ENCODE assay signal across 25 mouse cellular contexts in genomic region chr17:57188510-57189192, GRCm38 (mm10). TPM values are rescaled to one million over a fixed set of nuclear protein-coding genes. Genes with fewer than 3 reads are reported as not detected.
DNase-seq lines count a peak whose midpoint lies in the region; ATAC-seq lines count a peak whose summit lies in the region.
"Had no signal": no experiment of that assay in that cellular context is flagged by ENCODE, and none has a peak within 500 bp of the region (broad histone marks: within the 10 kb centered on the region; RNA-seq: fewer than 3 reads in every experiment).

No protein-coding gene starts in this region.

- WGBS in heart, embryonic 12.5 days: 63% methylated on average over 12 of the region's 12 CpGs
- 22% methylated on average over 12 of the region's 12 CpGs for WGBS in liver, embryonic 12.5 days (ENCODE audit: insufficient replicate concordance)
- 88% methylated on average over 12 of the region's 12 CpGs for WGBS in forebrain, embryonic 11.5 days

- H3K4me3 ChIP-seq in heart, embryonic 12.5 days: no peak overlapping the region
- no peak overlapping the region for H3K4me3 ChIP-seq in liver, embryonic 12.5 days
- H3K4me3 ChIP-seq in forebrain, embryonic 11.5 days (ENCODE audit: low read depth, low read length): no peak overlapping the region
- H3K4me3 ChIP-seq: left cerebral cortex, adult 2 months; limb, embryonic 10.5 days; midbrain, embryonic 15.5 days had no signal

- ATAC-seq in heart, embryonic 12.5 days (ENCODE audit: insufficient number of reproducible peaks, low FRiP score): no peak
- peak; percentile 75 for ATAC-seq in activated CD4-positive, CD25-positive, alpha-beta regulatory T cell, adult 4 months
- peak; percentile 48; the same call in 1 of the 2 replicates for ATAC-seq in liver, embryonic 12.5 days
- ATAC-seq in megakaryocyte-erythroid progenitor cell, adult 5-6 weeks (replicated peaks; ENCODE audit: low FRiP score, low TSS enrichment, poor library complexity, severe bottlenecking): 0 out of 2 replicates have a peak, but pooled peaks have one; percentile 24
- ATAC-seq in erythroblast, adult 5-6 weeks (replicated peaks; ENCODE audit: low FRiP score, poor library complexity, severe bottlenecking): no peak
- no peak for ATAC-seq in forebrain, embryonic 11.5 days (replicated peaks; ENCODE audit: low FRiP score)
- ATAC-seq: intestine, postnatal 0 days; midbrain, embryonic 15.5 days had no signal

- H3K4me1 ChIP-seq in heart, embryonic 12.5 days (replicated peaks): no peaks in the 10 kb centered on the region
- peaks cover 20% of the 10 kb centered on the region for H3K4me1 ChIP-seq in liver, embryonic 12.5 days
- H3K4me1 ChIP-seq in forebrain, embryonic 11.5 days (replicated peaks; ENCODE audit: control insufficient read depth, insufficient read depth, low read length): no peaks in the 10 kb centered on the region
- H3K4me1 ChIP-seq: limb, embryonic 10.5 days; midbrain, embryonic 15.5 days had no signal

- H3K9me3 ChIP-seq in heart, embryonic 12.5 days (replicated peaks): no peaks in the 10 kb centered on the region
- no peaks in the 10 kb centered on the region for H3K9me3 ChIP-seq in liver, embryonic 12.5 days (replicated peaks)
- no peaks in the 10 kb centered on the region for H3K9me3 ChIP-seq in forebrain, embryonic 11.5 days (ENCODE audit: control insufficient read depth, low read length)
- H3K9me3 ChIP-seq: limb, embryonic 10.5 days; midbrain, embryonic 15.5 days had no signal

- no peaks in the 10 kb centered on the region for H3K36me3 ChIP-seq in heart, embryonic 12.5 days
- no peaks in the 10 kb centered on the region for H3K36me3 ChIP-seq in liver, embryonic 12.5 days
- H3K36me3 ChIP-seq in forebrain, embryonic 11.5 days (ENCODE audit: control insufficient read depth, insufficient read depth, low read length): no peaks in the 10 kb centered on the region
- H3K36me3 ChIP-seq: limb, embryonic 10.5 days; midbrain, embryonic 15.5 days had no signal

- H3K27me3 ChIP-seq in heart, embryonic 12.5 days (replicated peaks): no peaks in the 10 kb centered on the region
- H3K27me3 ChIP-seq in liver, embryonic 12.5 days (replicated peaks): no peaks in the 10 kb centered on the region
- H3K27me3 ChIP-seq in forebrain, embryonic 11.5 days (ENCODE audit: control insufficient read depth, insufficient read depth, low read length): no peaks in the 10 kb centered on the region
- H3K27me3 ChIP-seq: midbrain, embryonic 15.5 days had no signal

- DNase-seq in heart, adult 11 months: peak; percentile 71
- no peak for DNase-seq in right cerebral cortex, adult 18-20 months
- no peak for DNase-seq in forebrain, embryonic 11.5 days (ENCODE audit: low spot score)
- DNase-seq: cerebellum, adult 11 months; cerebellum, postnatal 25 days; heart, postnatal 10 days; lung, adult 18-20 months; thymus, postnatal 36 days had no signal

- H3K27ac ChIP-seq in heart, embryonic 12.5 days (ENCODE audit: poor library complexity, severe bottlenecking): no peak overlapping the region
- 0 out of 2 replicates have a peak overlapping the region, but pooled peaks have one; percentile 1 for H3K27ac ChIP-seq in liver, embryonic 12.5 days
- no peak overlapping the region for H3K27ac ChIP-seq in forebrain, embryonic 11.5 days (ENCODE audit: low read depth, low read length)
- H3K27ac ChIP-seq: hindbrain, embryonic 14.5 days; kidney, postnatal 0 days; left cerebral cortex, adult 2 months; limb, embryonic 10.5 days; midbrain, embryonic 15.5 days; stomach, postnatal 0 days had no signal

- no peak overlapping the region for H3K9ac ChIP-seq in heart, embryonic 12.5 days
- H3K9ac ChIP-seq in liver, embryonic 12.5 days: no peak overlapping the region
- no peak overlapping the region for H3K9ac ChIP-seq in forebrain, embryonic 11.5 days (ENCODE audit: low read length)
- H3K9ac ChIP-seq: hindbrain, embryonic 14.5 days; midbrain, embryonic 15.5 days had no signal

- no peak overlapping the region for H3K4me2 ChIP-seq in heart, embryonic 12.5 days
- H3K4me2 ChIP-seq in liver, embryonic 12.5 days: 0 out of 2 replicates have a peak overlapping the region, but pooled peaks have one; percentile 30
- no peak overlapping the region for H3K4me2 ChIP-seq in forebrain, embryonic 11.5 days (ENCODE audit: low read depth, low read length, severe bottlenecking)
- H3K4me2 ChIP-seq: hindbrain, embryonic 14.5 days; midbrain, embryonic 15.5 days had no signal

RNA-seq across cellular contexts. Expression of gene Tnfsf14, which starts 5.3 kb away (rescaled TPM):
- polyA plus RNA-seq in heart, embryonic 12.5 days (2016; fragmentation: Nextera tagmentation; extraction: Ambion mirVana): 0.11 and 0.46 TPM in 2 replicates
- polyA plus RNA-seq in activated CD4-positive, CD25-positive, alpha-beta regulatory T cell, adult 4 months (2017; shearing (Covaris generic)): 10 to 100 TPM in 1 of 2 experiments, 1 to 10 TPM in 1; 7.9 to 12.8 TPM
- 1.6 and 1.7 TPM in 2 replicates for polyA plus RNA-seq in liver, embryonic 12.5 days (2016; fragmentation: Nextera tagmentation; extraction: Ambion mirVana)
- total RNA-seq in megakaryocyte-erythroid progenitor cell, adult 5-6 weeks (2014; fragmentation: Nextera tagmentation): 1.0 and 1.2 TPM in 2 replicates
- 0.99 and 1.6 TPM in 2 replicates for total RNA-seq in megakaryocyte-erythroid progenitor cell, adult 5-6 weeks (2017)
- total RNA-seq in erythroblast, adult 5-6 weeks (2015; ENCODE audit: low replicate concordance): 1.5 TPM in 1 of 2 replicates, not detected in the other
- total RNA-seq in erythroblast, adult 5-6 weeks (2017; ENCODE audit: low replicate concordance): 1.5 and 2.0 TPM in 2 replicates
- polyA plus RNA-seq in forebrain, embryonic 11.5 days (2014; fragmentation: Nextera tagmentation; extraction: Ambion mirVana): 0.13 and 0.19 TPM in 2 replicates
- total RNA-seq: gastrocnemius, adult 8-10 months; heart, postnatal 10 days; layer of hippocampus, adult 8-10 months; left cerebral cortex, adult 2 months had no signal
- polyA plus RNA-seq: midbrain, embryonic 15.5 days; stomach, postnatal 0 days had no signal

RNA-seq across cellular contexts. Expression of gene Cd70, which starts 39.1 kb away (rescaled TPM):
- polyA plus RNA-seq in heart, embryonic 12.5 days (2016; fragmentation: Nextera tagmentation; extraction: Ambion mirVana): not detected in 2 replicates
- 1 to 10 TPM; 1.1 to 2.1 TPM for polyA plus RNA-seq in activated CD4-positive, CD25-positive, alpha-beta regulatory T cell, adult 4 months (2017; shearing (Covaris generic))
- not detected in 2 replicates for polyA plus RNA-seq in liver, embryonic 12.5 days (2016; fragmentation: Nextera tagmentation; extraction: Ambion mirVana)
- not detected in 2 replicates for total RNA-seq in megakaryocyte-erythroid progenitor cell, adult 5-6 weeks (2014; fragmentation: Nextera tagmentation)
- total RNA-seq in megakaryocyte-erythroid progenitor cell, adult 5-6 weeks (2017): not detected in 2 replicates
- total RNA-seq in erythroblast, adult 5-6 weeks (2015; ENCODE audit: low replicate concordance): not detected in 2 replicates
- not detected in 2 replicates for total RNA-seq in erythroblast, adult 5-6 weeks (2017; ENCODE audit: low replicate concordance)
- not detected in 2 replicates for polyA plus RNA-seq in forebrain, embryonic 11.5 days (2014; fragmentation: Nextera tagmentation; extraction: Ambion mirVana)
- total RNA-seq: adrenal gland, adult 18-20 months; gastrocnemius, adult 8-10 months; heart, adult 8-10 months; heart, postnatal 10 days had no signal
- polyA plus RNA-seq: embryonic facial prominence, embryonic 11.5 days; intestine, postnatal 0 days; kidney, postnatal 0 days; limb, embryonic 10.5 days had no signal

RNA-seq across cellular contexts. Expression of gene C3, which starts 39.3 kb away (rescaled TPM):
- polyA plus RNA-seq in heart, embryonic 12.5 days (2016; fragmentation: Nextera tagmentation; extraction: Ambion mirVana): 0.87 and 2.6 TPM in 2 replicates
- polyA plus RNA-seq in activated CD4-positive, CD25-positive, alpha-beta regulatory T cell, adult 4 months (2017; shearing (Covaris generic)): under 1 TPM in 1 of 2 experiments, not detected in 1; 0.41 TPM
- polyA plus RNA-seq in liver, embryonic 12.5 days (2016; fragmentation: Nextera tagmentation; extraction: Ambion mirVana): 95.1 and 100 TPM in 2 replicates
- total RNA-seq in megakaryocyte-erythroid progenitor cell, adult 5-6 weeks (2014; fragmentation: Nextera tagmentation): 8.9 TPM in 1 of 2 replicates, not detected in the other
- 1.7 and 7.1 TPM in 2 replicates for total RNA-seq in megakaryocyte-erythroid progenitor cell, adult 5-6 weeks (2017)
- 214 and 227 TPM in 2 replicates for total RNA-seq in erythroblast, adult 5-6 weeks (2015; ENCODE audit: low replicate concordance)
- 74.9 and 158 TPM in 2 replicates for total RNA-seq in erythroblast, adult 5-6 weeks (2017; ENCODE audit: low replicate concordance)
- polyA plus RNA-seq in forebrain, embryonic 11.5 days (2014; fragmentation: Nextera tagmentation; extraction: Ambion mirVana): not detected in 2 replicates

RNA-seq across cellular contexts. Expression of gene Gpr108, which starts 59.6 kb away (rescaled TPM):
- polyA plus RNA-seq in heart, embryonic 12.5 days (2016; fragmentation: Nextera tagmentation; extraction: Ambion mirVana): 24.9 and 27.4 TPM in 2 replicates
- polyA plus RNA-seq in activated CD4-positive, CD25-positive, alpha-beta regulatory T cell, adult 4 months (2017; shearing (Covaris generic)): 10 to 100 TPM; 46.4 to 55.8 TPM
- 18.2 and 18.4 TPM in 2 replicates for polyA plus RNA-seq in liver, embryonic 12.5 days (2016; fragmentation: Nextera tagmentation; extraction: Ambion mirVana)
- total RNA-seq in megakaryocyte-erythroid progenitor cell, adult 5-6 weeks (2014; fragmentation: Nextera tagmentation): 18.7 and 23.9 TPM in 2 replicates
- 6.2 and 10.6 TPM in 2 replicates for total RNA-seq in megakaryocyte-erythroid progenitor cell, adult 5-6 weeks (2017)
- total RNA-seq in erythroblast, adult 5-6 weeks (2015; ENCODE audit: low replicate concordance): 9.2 and 17.5 TPM in 2 replicates
- 5.2 and 6.3 TPM in 2 replicates for total RNA-seq in erythroblast, adult 5-6 weeks (2017; ENCODE audit: low replicate concordance)
- polyA plus RNA-seq in forebrain, embryonic 11.5 days (2014; fragmentation: Nextera tagmentation; extraction: Ambion mirVana): 22.3 and 22.8 TPM in 2 replicates

Comparison
In these comparisons a context has a peak if more than half of its experiments do, and no peak if none do; other contexts are left out.
1. ATAC-seq: peak in activated CD4-positive, CD25-positive, alpha-beta regulatory T cell, adult 4 months (single experiment), liver, embryonic 12.5 days (single experiment) and megakaryocyte-erythroid progenitor cell, adult 5-6 weeks (single experiment); none in heart, embryonic 12.5 days (single experiment), erythroblast, adult 5-6 weeks (single experiment) and forebrain, embryonic 11.5 days (single experiment).
2. RNA of gene C3, which starts 39.3 kb away (polyA plus RNA-seq): 95.1 to 100 TPM in liver, embryonic 12.5 days; 0.87 to 2.6 TPM in heart, embryonic 12.5 days, 0.41 TPM in activated CD4-positive, CD25-positive, alpha-beta regulatory T cell, adult 4 months and not detected in forebrain, embryonic 11.5 days; every median in the first group is over 10 times any median in the second.